Mouse (Mus musculus): ENCODE measurements around the gene Il11. TPM values are rescaled to one million over a fixed set of nuclear protein-coding genes. Genes with fewer than 3 reads are reported as not detected.

Il11 gene
- polyA plus RNA-seq, 1 experiment from 2014 or later, result 0.11 TPM

GRCm38 (mm10) chr7:4776861-4777830 is 5.5 kb downstream of the Il11 start:
- Histone ChIP-seq H3K9ac (ENCODE audit: low read length) (no peak overlapping the region; the same call in 1 of the 2 replicates), H3K36me3 (ENCODE audit: control insufficient read depth, insufficient read depth) (no peaks in the 10 kb centered on the region), H3K4me2 (ENCODE audit: low read depth, low read length) (peak overlapping the region; percentile 58), H3K27ac (ENCODE audit: low read length) (no peak overlapping the region), H3K4me3 (ENCODE audit: low read length) (peak overlapping the region; percentile 41), H3K9me3 (replicated peaks; ENCODE audit: control insufficient read depth, low read length) (no peaks in the 10 kb centered on the region), H3K4me1 (ENCODE audit: control insufficient read depth, insufficient read depth, low read length) (peaks cover 5% of the 10 kb centered on the region; the same call in 1 of the 2 replicates), H3K27me3 (ENCODE audit: control insufficient read depth, insufficient read depth, low read length) (peaks cover 53% of the 10 kb centered on the region)
- 1% methylated on average over 43 of the region's 56 CpGs for WGBS
- peak; percentile 61 for ATAC-seq (replicated peaks; ENCODE audit: extremely low read depth, insufficient read depth, low FRiP score)

DNA sequence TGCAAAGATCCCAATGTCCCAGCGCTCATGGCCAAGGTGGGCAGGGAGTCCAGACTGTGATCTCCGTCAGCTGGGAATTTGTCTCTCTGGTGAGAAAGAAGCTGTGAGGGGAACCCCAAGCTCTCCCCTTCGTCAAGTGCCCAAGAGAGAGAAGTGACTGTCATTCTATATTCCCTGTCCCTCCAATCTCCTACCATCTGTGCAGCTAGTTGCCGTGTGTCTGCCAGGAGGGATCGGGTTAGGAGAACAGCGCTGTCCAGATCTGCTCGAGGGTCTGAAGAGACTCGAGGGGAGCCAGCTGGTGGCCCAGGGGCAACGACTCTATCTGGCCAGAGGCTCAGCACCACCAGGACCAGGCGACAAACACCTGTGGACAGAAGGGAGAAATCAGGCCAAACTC is 6.5 kb downstream of the Il11 start:
- Histone ChIP-seq H3K4me2 (ENCODE audit: low read depth, low read length) (no peak overlapping the region), H3K27ac (ENCODE audit: low read length) (no peak overlapping the region), H3K4me3 (ENCODE audit: low read length) (no peak overlapping the region), H3K9me3 (replicated peaks; ENCODE audit: control insufficient read depth, low read length) (no peaks in the 10 kb centered on the region), H3K4me1 (ENCODE audit: control insufficient read depth, insufficient read depth, low read length) (peaks cover 5% of the 10 kb centered on the region; the same call in 1 of the 2 replicates), H3K27me3 (ENCODE audit: control insufficient read depth, insufficient read depth, low read length) (peaks cover 53% of the 10 kb centered on the region), H3K36me3 (ENCODE audit: control insufficient read depth, insufficient read depth) (no peaks in the 10 kb centered on the region), H3K9ac (ENCODE audit: low read length) (no peak overlapping the region)
- ATAC-seq (replicated peaks; ENCODE audit: extremely low read depth, insufficient read depth, low FRiP score), result no peak
- WGBS, result 31% methylated on average over 10 of the region's 10 CpGs

- WGBS, result 63% methylated on average over 3 of the region's 5 CpGs
- H3K4me1 ChIP-seq (ENCODE audit: control insufficient read depth, insufficient read depth, low read length), result no peaks in the 10 kb centered on the region
- H3K9me3 ChIP-seq (replicated peaks; ENCODE audit: control insufficient read depth, low read length), result no peaks in the 10 kb centered on the region
- no peaks in the 10 kb centered on the region for H3K36me3 ChIP-seq (ENCODE audit: control insufficient read depth, insufficient read depth)
- ATAC-seq (replicated peaks; ENCODE audit: extremely low read depth, insufficient read depth, low FRiP score), result no peak
- no peak within 1 kb of the TSS for H3K9ac ChIP-seq (ENCODE audit: low read length)
- H3K4me2 ChIP-seq (ENCODE audit: low read depth, low read length), result no peak within 1 kb of the TSS
- H3K4me3 ChIP-seq (ENCODE audit: low read length), result no peak within 1 kb of the TSS
- H3K27me3 ChIP-seq (ENCODE audit: control insufficient read depth, insufficient read depth, low read length), result peaks cover 22% of the 10 kb centered on the region
- no peak within 1 kb of the TSS for H3K27ac ChIP-seq (ENCODE audit: low read length)
Observed at GRCm38 (mm10) chr7:4771202-4771601, 11.5 kb downstream of the Il11 start, which contains the start of gene Fam71e2. TSS of gene Fam71e2 (minus strand) at chr7:4771302.

- Histone ChIP-seq H3K9ac (ENCODE audit: low read length) (no peak overlapping the region), H3K27me3 (ENCODE audit: control insufficient read depth, insufficient read depth, low read length) (peaks cover 1% of the 10 kb centered on the region; the same call in 1 of the 2 replicates), H3K9me3 (replicated peaks; ENCODE audit: control insufficient read depth, low read length) (no peaks in the 10 kb centered on the region), H3K4me1 (ENCODE audit: control insufficient read depth, insufficient read depth, low read length) (no peaks in the 10 kb centered on the region), H3K36me3 (ENCODE audit: control insufficient read depth, insufficient read depth) (no peaks in the 10 kb centered on the region), H3K4me3 (ENCODE audit: low read length) (no peak overlapping the region), H3K4me2 (ENCODE audit: low read depth, low read length) (no peak overlapping the region), H3K27ac (ENCODE audit: low read length) (no peak overlapping the region)
- ATAC-seq (replicated peaks; ENCODE audit: extremely low read depth, insufficient read depth, low FRiP score), result no peak
- 33% methylated on average over 4 of the region's 4 CpGs for WGBS
Observed at GRCm38 (mm10) chr7:4764946-4765710, 17.5 kb downstream of the Il11 start.

GRCm38 (mm10) chr7:4759670-4760069 is 23.0 kb downstream of the Il11 start:
- Histone ChIP-seq H3K36me3 (ENCODE audit: control insufficient read depth, insufficient read depth) (no peaks in the 10 kb centered on the region), H3K4me2 (ENCODE audit: low read depth, low read length) (no peak overlapping the region), H3K27ac (ENCODE audit: low read length) (no peak overlapping the region), H3K9me3 (replicated peaks; ENCODE audit: control insufficient read depth, low read length) (no peaks in the 10 kb centered on the region), H3K4me1 (ENCODE audit: control insufficient read depth, insufficient read depth, low read length) (no peaks in the 10 kb centered on the region), H3K27me3 (ENCODE audit: control insufficient read depth, insufficient read depth, low read length) (no peaks in the 10 kb centered on the region), H3K9ac (ENCODE audit: low read length) (no peak overlapping the region), H3K4me3 (ENCODE audit: low read length) (no peak overlapping the region)
- 38% methylated on average over 1 of the region's 1 CpGs for WGBS
- no peak for ATAC-seq (replicated peaks; ENCODE audit: extremely low read depth, insufficient read depth, low FRiP score)

DNA sequence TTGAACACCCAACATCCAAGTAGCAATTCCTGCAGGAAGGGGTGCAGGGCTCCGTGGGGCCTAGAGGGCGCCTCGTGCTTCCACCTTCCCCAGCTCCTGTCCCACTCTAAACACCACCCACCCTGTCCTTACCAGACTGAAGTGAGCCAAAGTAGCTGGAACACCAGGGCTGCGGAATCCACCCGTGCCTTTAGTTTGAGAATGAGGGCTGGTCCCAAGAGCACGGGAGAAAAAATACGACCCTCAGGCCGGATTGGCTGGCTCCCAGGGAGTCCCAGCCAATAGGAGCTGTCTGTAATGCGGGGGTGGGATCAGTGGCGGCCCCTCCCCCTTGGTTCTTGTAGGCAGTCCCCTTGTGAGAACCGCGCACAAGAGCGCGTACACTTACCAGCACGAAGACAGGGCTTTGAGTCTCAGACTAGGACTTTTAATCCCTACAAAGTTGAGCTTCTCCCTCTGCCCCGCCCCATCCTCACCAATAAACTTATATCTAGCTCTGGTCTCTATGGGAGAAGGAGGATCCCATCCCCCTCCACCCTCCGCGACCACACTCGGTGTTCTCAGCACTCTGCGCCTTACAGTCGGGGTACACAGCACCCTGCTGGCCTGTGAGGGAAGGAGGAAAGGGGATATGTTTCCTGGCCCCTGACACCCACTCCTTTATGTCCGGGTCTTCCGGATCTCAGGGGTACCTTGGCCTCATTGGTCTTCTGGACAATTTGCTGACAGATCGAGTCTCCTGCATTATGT is 29.7 kb downstream of the Il11 start, which contains the start of gene Cox6b2:
Cox6b2 (minus strand) TSS at position 274 of the 750 bp plus-strand sequence.
- Histone ChIP-seq H3K9ac (ENCODE audit: low read length) (peak within 1 kb of the TSS; percentile 46), H3K4me2 (ENCODE audit: low read depth, low read length) (peak within 1 kb of the TSS; percentile 62), H3K9me3 (replicated peaks; ENCODE audit: control insufficient read depth, low read length) (no peaks in the 10 kb centered on the region), H3K36me3 (ENCODE audit: control insufficient read depth, insufficient read depth) (no peaks in the 10 kb centered on the region), H3K27ac (ENCODE audit: low read length) (no peak within 1 kb of the TSS), H3K27me3 (ENCODE audit: control insufficient read depth, insufficient read depth, low read length) (no peaks in the 10 kb centered on the region), H3K4me1 (ENCODE audit: control insufficient read depth, insufficient read depth, low read length) (peaks cover 16% of the 10 kb centered on the region), H3K4me3 (ENCODE audit: low read length) (peak within 1 kb of the TSS; percentile 42)
- peak; percentile 90 for ATAC-seq (replicated peaks; ENCODE audit: extremely low read depth, insufficient read depth, low FRiP score)
- 3% methylated on average over 24 of the region's 24 CpGs for WGBS

- 4% methylated on average over 30 of the region's 30 CpGs for WGBS
- Histone ChIP-seq H3K27ac (ENCODE audit: low read length) (no peak overlapping the region), H3K36me3 (ENCODE audit: control insufficient read depth, insufficient read depth) (no peaks in the 10 kb centered on the region), H3K9me3 (replicated peaks; ENCODE audit: control insufficient read depth, low read length) (no peaks in the 10 kb centered on the region), H3K4me2 (ENCODE audit: low read depth, low read length) (peak overlapping the region; percentile 62), H3K4me1 (ENCODE audit: control insufficient read depth, insufficient read depth, low read length) (peaks cover 16% of the 10 kb centered on the region), H3K27me3 (ENCODE audit: control insufficient read depth, insufficient read depth, low read length) (no peaks in the 10 kb centered on the region), H3K9ac (ENCODE audit: low read length) (peak overlapping the region; percentile 46), H3K4me3 (ENCODE audit: low read length) (peak overlapping the region; percentile 42)
- peak; percentile 73 for ATAC-seq (replicated peaks; ENCODE audit: extremely low read depth, insufficient read depth, low FRiP score)
Observed at GRCm38 (mm10) chr7:4751971-4752820, 30.5 kb downstream of the Il11 start.

GRCm38 (mm10) chr7:4749169-4749568 is 33.5 kb downstream of the Il11 start:
- no peak for ATAC-seq (replicated peaks; ENCODE audit: extremely low read depth, insufficient read depth, low FRiP score)
- WGBS, result 62% methylated on average over 2 of the region's 2 CpGs
- Histone ChIP-seq H3K4me2 (ENCODE audit: low read depth, low read length) (no peak overlapping the region), H3K36me3 (ENCODE audit: control insufficient read depth, insufficient read depth) (peaks cover 5% of the 10 kb centered on the region; the same call in 1 of the 2 replicates), H3K4me1 (ENCODE audit: control insufficient read depth, insufficient read depth, low read length) (peaks cover 16% of the 10 kb centered on the region), H3K9me3 (replicated peaks; ENCODE audit: control insufficient read depth, low read length) (no peaks in the 10 kb centered on the region), H3K27me3 (ENCODE audit: control insufficient read depth, insufficient read depth, low read length) (no peaks in the 10 kb centered on the region), H3K27ac (ENCODE audit: low read length) (no peak overlapping the region), H3K9ac (ENCODE audit: low read length) (no peak overlapping the region), H3K4me3 (ENCODE audit: low read length) (no peak overlapping the region)
